Mouse (Mus musculus) erythroblast, embryonic 14.5 days (primary cell): ENCODE results near the gene Gpbp1.

Experiments
- GATA1 ChIP-seq: IDR thresholded peaks from 2 replicates; pipeline ENCODE4 v1.6.1; 2012; ENCODE audit warnings: low read length, inconsistent platforms, mixed read lengths
- TAL1 ChIP-seq: IDR thresholded peaks from 3 replicates; pipeline ENCODE4 v1.6.1; 2012; ENCODE audit warnings: low read length, inconsistent platforms, mixed read lengths

- TF ChIP-seq GATA1 = no peak
- TF ChIP-seq TAL1 = no peak
Observed at GRCm38 (mm10) chr13:111491046-111491756, 1.3 kb upstream of the Gpbp1 start.
